Mouse (Mus musculus): ENCODE data around the gene Eno4. TPM values are rescaled to one million over a fixed set of nuclear protein-coding genes. Genes with fewer than 3 reads are reported as not detected.
"Not testable (repeated sequence)": the region's sequence is repeated elsewhere in the genome, so short reads cannot be mapped to it uniquely, and the experiment has no call there.

Eno4 gene
- total RNA-seq (2021), result 1 to 10 TPM; 1.7 to 2.1 TPM
- long read RNA-seq, experiment 1, partial matches to known transcripts, result 0 of 1 reads
- long read RNA-seq, experiment 1, other reads (novel, unspliced or antisense), result 1 of 1 reads
- long read RNA-seq, experiment 2, partial matches to known transcripts, result 0 of 1 reads
- long read RNA-seq, experiment 2, other reads (novel, unspliced or antisense), result 0 of 1 reads

GRCm38 (mm10) chr19:58942841-58943828 lies at the start of gene Eno4, which contains the start of gene Hspa12a:
Gene Eno4, plus strand, starts transcription at chr19:58943425.
Gene Hspa12a, minus strand, starts transcription at chr19:58943654.
- peak; percentile 95 to 99 for DNase-seq (ENCODE audit: low spot score in 2 of 2)

- DNase-seq (ENCODE audit: low spot score in 2 of 2), result no peak
These were observed 47.0 kb upstream of the Eno4 start for GRCm38 (mm10) chr19:58896216-58896615.

GRCm38 (mm10) chr19:58900471-58900870 lies 42.8 kb upstream of the Eno4 start:
- DNase-seq (ENCODE audit: low spot score in 2 of 2), result not testable (repeated sequence)

- no peak for DNase-seq (ENCODE audit: low spot score in 2 of 2)
These were observed 39.9 kb upstream of the Eno4 start for GRCm38 (mm10) chr19:58903079-58903898.

GRCm38 (mm10) chr19:58903899-58904327 lies 39.3 kb upstream of the Eno4 start:
- peak; percentile 91 to 92 for DNase-seq (ENCODE audit: low spot score in 2 of 2)

- DNase-seq (ENCODE audit: low spot score in 2 of 2), result no peak
These were observed 36.5 kb upstream of the Eno4 start for GRCm38 (mm10) chr19:58906685-58907084.

- DNase-seq (ENCODE audit: low spot score in 2 of 2), result no peak
These were observed 35.2 kb upstream of the Eno4 start for GRCm38 (mm10) chr19:58908018-58908417.

GRCm38 (mm10) chr19:58910941-58911368 lies 32.3 kb upstream of the Eno4 start:
- DNase-seq (ENCODE audit: low spot score in 2 of 2), result no peak

GRCm38 (mm10) chr19:58911386-58911785 lies 31.8 kb upstream of the Eno4 start:
- peak; percentile 82 to 86 for DNase-seq (ENCODE audit: low spot score in 2 of 2)

GRCm38 (mm10) chr19:58913301-58913700 lies 29.9 kb upstream of the Eno4 start:
- no peak for DNase-seq (ENCODE audit: low spot score in 2 of 2)

- no peak for DNase-seq (ENCODE audit: low spot score in 2 of 2)
These were observed 24.6 kb upstream of the Eno4 start for GRCm38 (mm10) chr19:58918597-58918996.

GRCm38 (mm10) chr19:58919148-58919547 lies 24.1 kb upstream of the Eno4 start:
- DNase-seq (ENCODE audit: low spot score in 2 of 2), result no peak

GRCm38 (mm10) chr19:58931081-58931800 lies 12.0 kb upstream of the Eno4 start:
- no peak for DNase-seq (ENCODE audit: low spot score in 2 of 2)

- no peak for DNase-seq (ENCODE audit: low spot score in 2 of 2)
These were observed 10.2 kb upstream of the Eno4 start for GRCm38 (mm10) chr19:58933062-58933461.

- no peak for DNase-seq (ENCODE audit: low spot score in 2 of 2)
These were observed 2.7 kb downstream of the Eno4 start for GRCm38 (mm10) chr19:58945959-58946358.

- DNase-seq (ENCODE audit: low spot score in 2 of 2), result peak in 1 of 2 experiments; percentile 35
These were observed 8.3 kb downstream of the Eno4 start for GRCm38 (mm10) chr19:58951521-58951920.

GRCm38 (mm10) chr19:58952236-58952635 lies 9.0 kb downstream of the Eno4 start:
- DNase-seq (ENCODE audit: low spot score in 2 of 2), result no peak

GRCm38 (mm10) chr19:58954779-58955178 lies 11.6 kb downstream of the Eno4 start:
- DNase-seq (ENCODE audit: low spot score in 2 of 2), result no peak

- DNase-seq (ENCODE audit: low spot score in 2 of 2), result no peak
These were observed 19.8 kb downstream of the Eno4 start for GRCm38 (mm10) chr19:58963011-58963410.

GRCm38 (mm10) chr19:58968731-58969506 lies 25.7 kb downstream of the Eno4 start:
- no peak for DNase-seq (ENCODE audit: low spot score in 2 of 2)
